Mouse (Mus musculus): Measurements from ENCODE around the gene Sclt1.

- TF ChIP-seq ZC3H11A (IDR thresholded peaks at IDR 0.05; ENCODE audit: borderline replicate concordance, low read depth, low read length) (no peak), MAFK (IDR thresholded peaks at IDR 0.05; ENCODE audit: insufficient read depth, low read depth, low read length) (no peak), ZNF384 (IDR thresholded peaks at IDR 0.05; ENCODE audit: low read depth, low read length) (no peak)
Observed at GRCm38 (mm10) chr3:41583092-41583491, 159.2 kb downstream of the Sclt1 start.

Data from ES-E14 (cell line).